In genomic region chr7:34321958-34322357, GRCm38 (mm10) we compare ENCODE assay signal across 32 mouse cellular contexts. TPM values are rescaled to one million over a fixed set of nuclear protein-coding genes. Genes with fewer than 3 reads are reported as not detected.
DNase-seq lines count a peak whose midpoint lies in the region; ATAC-seq and TF ChIP-seq lines count a peak whose summit lies in the region.
"Had no signal": no experiment of that assay in that cellular context is flagged by ENCODE, and none has a peak within 500 bp of the region (broad histone marks: within the 10 kb centered on the region; RNA-seq: fewer than 3 reads in every experiment).

No protein-coding gene starts in this region.

- H3K4me1 ChIP-seq in heart, postnatal 0 days (ENCODE audit: control insufficient read depth, insufficient read depth): peaks cover 5% of the 10 kb centered on the region
- 0 out of 2 replicates have a peak, but pooled peaks cover 5% of the 10 kb centered on the region for H3K4me1 ChIP-seq in forebrain, embryonic 12.5 days
- H3K4me1 ChIP-seq: embryonic facial prominence, embryonic 12.5 days; liver, embryonic 12.5 days; midbrain, embryonic 15.5 days had no signal

- TF ChIP-seq CTCF in heart, postnatal 0 days (IDR thresholded peaks at IDR 0.05; ENCODE audit: low read depth): no peak

- no peak overlapping the region for H3K9ac ChIP-seq in heart, postnatal 0 days (replicated peaks; ENCODE audit: low read depth, low read length)
- H3K9ac ChIP-seq in forebrain, embryonic 12.5 days: no peak overlapping the region
- H3K9ac ChIP-seq: embryonic facial prominence, embryonic 12.5 days; heart, embryonic 12.5 days; hindbrain, embryonic 13.5 days; liver, embryonic 12.5 days; liver, postnatal 0 days; midbrain, embryonic 15.5 days; neural tube, embryonic 12.5 days had no signal

- no peak for TF ChIP-seq EP300 in heart, postnatal 0 days (IDR thresholded peaks at IDR 0.05; ENCODE audit: low read depth)

- DNase-seq in heart, postnatal 0 days (ENCODE audit: low spot score): peak; percentile 3
- no peak for DNase-seq in heart, postnatal 10 days
- peak; percentile 53 for DNase-seq in Muller cell, postnatal 12 days (ENCODE audit: inconsistent ontology term)
- DNase-seq in induced T-regulatory cell, adult 2 months (ENCODE audit: low read depth): peak; percentile 38
- DNase-seq in lung, postnatal 10 days: no peak
- DNase-seq in lung, postnatal 14 days: no peak
- DNase-seq: adrenal gland, adult 2 months; B cell, adult 2 months; cerebellum, adult 9-10 months; embryo, embryonic 11 days; gastrocnemius, adult 2 months; gastrocnemius, postnatal 36 days; heart, adult 2 months; kidney, adult 8-10 months; kidney, postnatal 4 days; layer of hippocampus, postnatal 36 days; left cerebral cortex, postnatal 4 days; liver, postnatal 0 days; right cerebral cortex, adult 18-20 months; spleen, adult 18-20 months; thymus, postnatal 4 days had no signal

- H3K36me3 ChIP-seq in heart, postnatal 0 days (replicated peaks; ENCODE audit: control insufficient read depth, insufficient read depth, low read length): no peaks in the 10 kb centered on the region
- no peaks in the 10 kb centered on the region for H3K36me3 ChIP-seq in forebrain, embryonic 12.5 days (replicated peaks)
- H3K36me3 ChIP-seq: embryonic facial prominence, embryonic 12.5 days; forebrain, embryonic 10.5 days; G1E; heart, embryonic 12.5 days; hindbrain, embryonic 13.5 days; liver, embryonic 12.5 days; midbrain, embryonic 15.5 days; neural tube, embryonic 12.5 days had no signal

- H3K9me3 ChIP-seq in heart, postnatal 0 days (replicated peaks; ENCODE audit: control insufficient read depth, low read length): no peaks in the 10 kb centered on the region
- no peaks in the 10 kb centered on the region for H3K9me3 ChIP-seq in forebrain, embryonic 12.5 days
- H3K9me3 ChIP-seq: hindbrain, embryonic 13.5 days; midbrain, embryonic 15.5 days had no signal

- intact Hi-C loops in heart, postnatal 10 days (cut with DNase I): no loop called here

- H3K4me3 ChIP-seq in heart, postnatal 0 days (ENCODE audit: low read depth, low read length): no peak overlapping the region
- no peak overlapping the region for H3K4me3 ChIP-seq in forebrain, embryonic 12.5 days (replicated peaks)
- H3K4me3 ChIP-seq: embryonic facial prominence, embryonic 12.5 days; forebrain, embryonic 10.5 days; gastrocnemius, adult 2 months; heart, adult 2 months; heart, embryonic 12.5 days; hindbrain, embryonic 13.5 days; liver, embryonic 12.5 days; midbrain, embryonic 15.5 days; neural tube, embryonic 12.5 days had no signal

- H3K27ac ChIP-seq in heart, postnatal 0 days (ENCODE audit: low read depth): no peak overlapping the region
- H3K27ac ChIP-seq in forebrain, embryonic 12.5 days: no peak overlapping the region
- H3K27ac ChIP-seq: embryonic facial prominence, embryonic 12.5 days; forebrain, embryonic 10.5 days; heart, adult 2 months; hindbrain, embryonic 13.5 days; kidney, postnatal 0 days; liver, embryonic 12.5 days; midbrain, embryonic 15.5 days; neural tube, embryonic 12.5 days had no signal

- ATAC-seq in heart, postnatal 0 days (ENCODE audit: insufficient read depth, low read depth): no peak
- no peak for ATAC-seq in forebrain, embryonic 12.5 days (ENCODE audit: low FRiP score)
- ATAC-seq: forebrain, embryonic 16.5 days; liver, embryonic 12.5 days; liver, postnatal 0 days; midbrain, embryonic 15.5 days had no signal

- no peak overlapping the region for H3K4me2 ChIP-seq in heart, postnatal 0 days (ENCODE audit: low read depth, low read length)
- H3K4me2 ChIP-seq in forebrain, embryonic 12.5 days: no peak overlapping the region
- H3K4me2 ChIP-seq: embryonic facial prominence, embryonic 12.5 days; heart, embryonic 12.5 days; hindbrain, embryonic 13.5 days; liver, embryonic 12.5 days; midbrain, embryonic 15.5 days; neural tube, embryonic 12.5 days had no signal

- H3K27me3 ChIP-seq in heart, postnatal 0 days (ENCODE audit: control insufficient read depth, insufficient read depth, low read length): no peaks in the 10 kb centered on the region
- H3K27me3 ChIP-seq in forebrain, embryonic 12.5 days: no peaks in the 10 kb centered on the region
- H3K27me3 ChIP-seq: embryonic facial prominence, embryonic 12.5 days; heart, embryonic 12.5 days; hindbrain, embryonic 13.5 days; liver, embryonic 12.5 days; midbrain, embryonic 15.5 days; neural tube, embryonic 12.5 days had no signal

- WGBS in heart, postnatal 0 days: 41% methylated on average over 4 of the region's 4 CpGs
- 91% methylated on average over 4 of the region's 4 CpGs for WGBS in forebrain, embryonic 12.5 days

RNA-seq across cellular contexts. Expression of gene 4931406P16Rik, which starts 8.6 kb away (rescaled TPM):
- 62.1 and 67.8 TPM in 2 replicates for total RNA-seq in heart, postnatal 0 days (2014; rRNA removed; ENCODE audit: low replicate concordance)
- polyA plus RNA-seq in heart, postnatal 0 days (2015; fragmentation: Nextera tagmentation; extraction: Ambion mirVana): 25.4 and 25.9 TPM in 2 replicates
- 100 to 1,000 TPM in 1 of 2 experiments, 10 to 100 TPM in 1; 95.5 to 102 TPM for total RNA-seq in heart, postnatal 10 days (2021)
- 33.4 and 33.5 TPM in 2 replicates for polyA plus RNA-seq in forebrain, embryonic 12.5 days (2016; fragmentation: Nextera tagmentation; extraction: Ambion mirVana)

Comparison
In these comparisons a context has a peak if more than half of its experiments do, and no peak if none do; other contexts are left out.
1. DNase-seq: peak in heart, postnatal 0 days (single experiment), Muller cell, postnatal 12 days (single experiment) and induced T-regulatory cell, adult 2 months (single experiment); none in heart, postnatal 10 days (0 of 2), lung, postnatal 10 days (single experiment) and lung, postnatal 14 days (single experiment).